Mouse (Mus musculus) spleen, postnatal 14 days (tissue): ENCODE results near the gene Pigo.

Experiments used
- DNase-seq, 2 experiments: peaks; one replicate each; pipeline ENCODE4 v3.0.0; 2021 to 2022; ENCODE audit warnings: low spot score in 2 of 2

Gene Pigo

DNA sequence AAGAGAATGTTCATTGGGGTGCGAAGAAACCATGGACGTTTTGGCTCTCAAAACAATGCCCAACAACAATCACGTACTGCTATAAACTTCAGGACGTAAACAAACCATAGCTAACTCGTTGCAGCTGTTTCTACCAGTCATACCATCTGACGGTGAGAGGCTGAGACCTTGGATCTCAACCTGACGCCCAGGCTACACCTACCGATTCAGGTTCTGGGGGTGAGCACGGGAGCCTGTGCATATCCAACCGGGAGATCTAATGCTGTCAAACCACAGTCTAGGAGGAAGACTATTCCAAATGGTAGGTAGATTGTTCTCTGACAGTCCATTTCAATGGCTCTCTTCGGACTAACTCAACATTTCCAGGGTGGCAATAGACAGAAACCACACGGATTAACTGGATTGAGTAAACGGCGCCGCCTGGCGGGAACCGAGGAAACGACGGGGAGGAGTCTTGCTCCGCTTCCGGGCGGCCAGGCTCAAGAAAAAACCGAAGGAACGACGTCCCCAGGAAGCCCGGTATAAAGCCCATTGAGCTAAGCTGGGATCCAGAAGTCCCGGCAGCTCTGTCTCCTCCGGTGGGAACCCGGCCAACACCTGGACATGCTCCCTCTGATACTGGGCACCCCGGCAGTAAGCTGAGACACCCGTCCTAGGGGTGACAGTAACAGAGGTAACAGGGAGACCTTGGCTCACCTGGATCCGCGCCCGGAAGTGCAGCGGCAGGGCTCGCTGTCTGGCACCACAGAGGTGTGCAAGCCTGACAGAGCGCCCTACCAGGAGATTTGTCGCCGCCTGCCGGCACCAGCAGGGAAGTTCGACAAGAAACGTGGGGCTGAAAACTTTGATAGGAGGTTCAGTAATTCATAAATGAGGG is at the start of gene Pigo:
Gene Pigo (minus strand): TSS at position 736 of the 877 bp plus-strand sequence.
- DNase-seq, result peak; percentile 85 to 89

- no peak for DNase-seq
Observed at GRCm38 (mm10) chr4:43074923-43075322, 49.3 kb upstream of the Pigo start.

DNA sequence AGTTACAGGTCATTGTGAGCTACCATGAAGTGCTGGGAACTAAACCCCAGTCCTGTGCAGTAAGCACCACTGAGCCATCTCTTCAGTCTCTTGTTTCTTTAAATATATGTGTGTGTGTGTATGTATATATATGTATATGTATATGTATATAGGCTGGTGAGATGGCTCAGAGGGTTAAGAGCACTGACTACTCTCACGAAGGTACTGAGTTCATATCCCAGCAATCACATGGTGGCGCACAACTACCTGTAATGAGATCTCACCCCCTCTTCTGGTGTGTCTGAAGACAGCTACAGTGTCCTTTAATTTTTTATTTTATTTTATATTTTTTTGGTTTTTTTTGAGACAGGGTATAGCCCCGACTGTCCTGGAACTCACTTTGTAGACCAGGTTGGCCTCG is 39.9 kb upstream of the Pigo start:
- no peak for DNase-seq

DNA sequence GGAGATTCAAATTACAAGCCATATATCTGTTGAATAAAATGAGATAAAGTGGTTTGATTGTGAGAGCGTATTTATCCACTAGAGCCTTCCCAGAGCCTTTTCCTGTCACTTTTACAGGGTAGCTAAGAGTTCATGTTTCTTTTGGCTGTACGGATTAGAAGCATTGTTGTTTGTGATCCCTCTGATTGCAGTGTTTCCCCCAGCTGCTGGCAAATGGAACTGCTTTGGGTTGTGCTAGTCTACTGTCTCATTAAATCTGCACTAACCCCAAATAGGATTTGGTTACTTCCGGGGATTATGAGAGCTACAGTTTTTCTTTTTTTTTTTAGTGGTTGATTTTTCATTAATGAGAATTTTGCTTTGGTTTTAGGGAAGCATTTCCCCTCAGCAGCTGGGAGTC is 34.7 kb upstream of the Pigo start:
- no peak for DNase-seq

- DNase-seq, result no peak
Observed at GRCm38 (mm10) chr4:43059697-43060096, 34.1 kb upstream of the Pigo start.

- DNase-seq, result peak; percentile 63 to 64
Observed at GRCm38 (mm10) chr4:43058753-43059654, 33.4 kb upstream of the Pigo start, which contains the start of gene Unc13b. Gene Unc13b (plus strand): TSS chr4:43058953.

DNA sequence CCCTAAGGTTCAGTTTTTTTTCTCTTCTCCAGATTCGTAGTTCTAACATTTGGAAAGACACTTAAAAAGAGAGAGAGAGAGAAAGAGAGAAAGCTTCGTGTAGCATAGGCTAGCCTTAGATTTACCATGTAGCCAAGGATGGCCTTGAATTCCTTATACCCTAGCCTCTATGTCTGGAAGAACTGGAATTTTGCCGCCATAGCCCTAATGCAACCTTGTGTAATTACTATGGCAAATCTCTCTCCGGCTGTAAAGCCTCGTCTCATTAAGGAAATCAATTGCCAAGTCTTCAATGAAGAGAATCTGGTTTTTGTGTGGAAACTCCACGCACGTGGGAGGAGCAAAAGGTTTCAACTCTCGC is 32.8 kb upstream of the Pigo start:
- no peak for DNase-seq

DNA sequence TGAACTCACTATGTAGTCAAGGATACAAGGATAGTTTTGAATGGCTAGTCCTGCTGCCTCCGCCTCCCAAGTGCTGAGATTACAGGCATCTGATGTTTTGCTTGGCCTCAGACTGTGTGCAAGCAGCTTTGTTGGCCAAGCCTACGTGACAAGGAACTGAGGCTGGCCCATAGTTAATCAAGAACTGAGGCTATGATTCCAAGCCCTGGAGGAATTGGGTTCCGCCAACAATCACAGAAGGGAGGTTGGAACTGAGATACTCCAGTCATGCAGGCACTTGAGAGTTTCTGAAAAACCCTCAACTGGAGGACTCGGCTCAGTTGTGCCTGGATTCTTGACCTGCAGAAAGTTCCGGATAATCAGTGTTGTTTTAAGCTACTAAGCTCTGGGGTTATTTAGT is 32.0 kb upstream of the Pigo start:
- DNase-seq, result no peak

DNA sequence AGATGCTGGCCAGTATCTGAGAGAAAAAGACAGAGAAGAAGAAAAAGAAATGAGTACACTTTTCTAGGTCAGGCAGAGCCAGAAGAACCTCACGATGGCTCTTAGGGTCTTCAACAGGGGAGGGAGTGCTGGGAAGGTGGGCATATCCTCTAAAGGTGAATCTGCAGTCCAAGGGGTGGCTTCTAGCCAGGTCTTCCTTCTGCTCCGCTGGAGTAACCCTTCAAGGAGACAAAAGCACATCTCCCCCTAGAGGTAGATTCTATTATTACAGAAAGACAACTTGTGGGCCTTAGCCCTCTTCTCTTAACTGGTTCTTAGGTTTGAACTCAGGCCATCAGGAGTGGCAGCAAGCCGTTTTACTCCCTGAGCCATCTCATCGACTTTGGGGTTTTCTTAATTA is 27.0 kb upstream of the Pigo start:
- no peak for DNase-seq

DNA sequence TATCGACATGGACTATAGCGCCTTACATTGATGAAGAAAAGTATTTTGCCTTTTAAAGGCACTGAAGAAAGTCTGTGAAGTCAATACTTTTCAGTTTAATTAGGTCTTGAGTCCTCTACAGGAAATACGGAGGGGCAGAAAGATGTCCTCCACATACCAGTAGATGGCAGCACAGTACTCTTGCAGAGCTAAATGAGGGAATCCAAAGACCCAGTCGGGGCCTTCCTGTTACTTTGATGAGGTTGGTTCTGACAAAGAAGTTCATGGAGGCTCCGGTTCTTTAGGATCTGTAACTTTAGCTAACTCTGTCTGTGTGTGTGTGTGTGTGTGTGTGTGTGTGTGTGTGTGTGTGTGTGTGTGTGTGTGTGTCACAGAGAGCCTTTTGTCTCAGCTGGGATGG is 21.6 kb upstream of the Pigo start:
- peak in 1 of 2 experiments; percentile 58 for DNase-seq

DNA sequence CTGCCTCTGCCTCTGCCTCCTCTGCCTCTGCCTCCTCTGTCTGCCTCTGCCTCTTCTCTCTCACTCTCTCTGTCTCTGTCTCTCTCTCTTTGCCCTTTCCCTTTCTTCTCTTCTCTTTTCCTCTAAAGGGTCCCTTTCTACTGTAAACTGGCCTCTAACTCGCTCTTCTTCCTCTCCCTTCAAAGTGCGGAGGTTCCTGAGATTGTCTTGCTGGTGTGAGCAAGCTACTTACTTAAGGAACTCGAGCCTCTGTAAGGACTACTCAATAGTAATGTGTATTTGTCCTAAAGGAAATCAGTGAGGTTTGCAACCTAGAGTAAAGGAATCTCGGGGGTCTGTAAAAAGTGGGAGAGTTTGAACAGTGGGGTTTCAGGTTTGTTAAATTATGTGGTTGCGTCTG is 21.0 kb upstream of the Pigo start:
- DNase-seq, result no peak

- peak; percentile 84 to 88 for DNase-seq
Observed at GRCm38 (mm10) chr4:43045659-43046302, 20.2 kb upstream of the Pigo start, which contains the start of gene Fam214b. Gene Fam214b (minus strand): TSS chr4:43046220.

GRCm38 (mm10) chr4:43045285-43045658 is 19.7 kb upstream of the Pigo start:
- no peak for DNase-seq

GRCm38 (mm10) chr4:43044673-43045072 is 19.1 kb upstream of the Pigo start:
- DNase-seq, result no peak

GRCm38 (mm10) chr4:43043644-43044357 is 18.2 kb upstream of the Pigo start:
- DNase-seq, result peak in 1 of 2 experiments; percentile 54

GRCm38 (mm10) chr4:43040881-43041547 is 15.4 kb upstream of the Pigo start:
- DNase-seq, result no peak

- DNase-seq, result peak; percentile 93 to 95
Observed at GRCm38 (mm10) chr4:43040114-43040572, 14.5 kb upstream of the Pigo start.

- no peak for DNase-seq
Observed at GRCm38 (mm10) chr4:43039609-43040008, 14.0 kb upstream of the Pigo start.

- DNase-seq, result peak in 1 of 2 experiments; percentile 56
Observed at GRCm38 (mm10) chr4:43038567-43039495, 13.2 kb upstream of the Pigo start.
